8 mouse cellular contexts compared by ENCODE assay signal in genomic region chr19:46357344-46358280, GRCm38 (mm10). TPM values are rescaled to one million over a fixed set of nuclear protein-coding genes. Genes with fewer than 3 reads are reported as not detected.
DNase-seq lines count a peak whose midpoint lies in the region; ATAC-seq and TF ChIP-seq lines count a peak whose summit lies in the region.

No protein-coding gene starts in this region.

- H3K4me2 ChIP-seq in embryonic facial prominence, embryonic 15.5 days (replicated peaks): peak overlapping the region; percentile 83
- H3K4me2 ChIP-seq in hindbrain, postnatal 0 days (ENCODE audit: low read depth, low read length): peak overlapping the region; percentile 90
- peak overlapping the region; percentile 80 for H3K4me2 ChIP-seq in lung, embryonic 15.5 days
- H3K4me2 ChIP-seq in stomach, postnatal 0 days (replicated peaks; ENCODE audit: low read depth): peak overlapping the region; percentile 80

- peak overlapping the region; percentile 66 for H3K27ac ChIP-seq in gastrocnemius, adult 2 months
- peak overlapping the region; percentile 44 for H3K27ac ChIP-seq in embryonic facial prominence, embryonic 15.5 days (replicated peaks)
- no peak overlapping the region for H3K27ac ChIP-seq in hindbrain, postnatal 0 days
- peak overlapping the region; percentile 67 for H3K27ac ChIP-seq in lung, embryonic 15.5 days
- peak overlapping the region; percentile 79 for H3K27ac ChIP-seq in stomach, postnatal 0 days (replicated peaks)

- 19% methylated on average over 25 of the region's 25 CpGs for WGBS in embryonic facial prominence, embryonic 15.5 days
- 18% methylated on average over 25 of the region's 25 CpGs for WGBS in hindbrain, postnatal 0 days
- WGBS in lung, embryonic 15.5 days: 18% methylated on average over 25 of the region's 25 CpGs
- WGBS in stomach, postnatal 0 days: 15% methylated on average over 25 of the region's 25 CpGs

- TF ChIP-seq CTCF in gastrocnemius, adult 2 months (IDR thresholded peaks at IDR 0.05): no peak
- TF ChIP-seq CTCF in hindbrain, postnatal 0 days (IDR thresholded peaks at IDR 0.05; ENCODE audit: low read depth): no peak
- no peak for TF ChIP-seq CTCF in stomach, postnatal 0 days (IDR thresholded peaks at IDR 0.05; ENCODE audit: low read depth)

- intact Hi-C loops in gastrocnemius, adult 2 months (cut with DNase I): loop anchor here (2.0 kb wide), 1 partner anchor 19 kb away; the partner anchor contains the start of gene Cuedc2
- intact Hi-C loops in gastrocnemius, postnatal 14 days (cut with DNase I; ENCODE audit: low total_unique reads): no loop called here

- ATAC-seq in embryonic facial prominence, embryonic 15.5 days (ENCODE audit: insufficient number of reproducible peaks, low FRiP score, low TSS enrichment, low read depth): no peak
- no peak for ATAC-seq in hindbrain, postnatal 0 days
- ATAC-seq in lung, embryonic 15.5 days (ENCODE audit: borderline replicate concordance, extremely low read depth, low FRiP score, low TSS enrichment): no peak
- ATAC-seq in stomach, postnatal 0 days (ENCODE audit: low FRiP score, low TSS enrichment): peak; percentile 78

- DNase-seq in gastrocnemius, adult 2 months: no peak
- DNase-seq in gastrocnemius, postnatal 14 days: no peak
- DNase-seq in hindbrain, postnatal 0 days (ENCODE audit: low spot score): no peak
- DNase-seq in stomach, postnatal 0 days (ENCODE audit: low spot score): peak; percentile 67
- DNase-seq in retina, postnatal 1 day: no peak
- DNase-seq in cerebellum, adult 11-12 months: no peak

- H3K9me3 ChIP-seq in embryonic facial prominence, embryonic 15.5 days (replicated peaks): no peaks in the 10 kb centered on the region
- no peaks in the 10 kb centered on the region for H3K9me3 ChIP-seq in hindbrain, postnatal 0 days (ENCODE audit: low read length)
- no peaks in the 10 kb centered on the region for H3K9me3 ChIP-seq in lung, embryonic 15.5 days
- no peaks in the 10 kb centered on the region for H3K9me3 ChIP-seq in stomach, postnatal 0 days (ENCODE audit: control insufficient read depth, low read length)

- peaks cover 22% of the 10 kb centered on the region for H3K27me3 ChIP-seq in embryonic facial prominence, embryonic 15.5 days
- no peaks in the 10 kb centered on the region for H3K27me3 ChIP-seq in hindbrain, postnatal 0 days (ENCODE audit: insufficient read depth, low read length)
- H3K27me3 ChIP-seq in lung, embryonic 15.5 days: peaks cover 18% of the 10 kb centered on the region; the same call in 1 of the 2 replicates
- no peaks in the 10 kb centered on the region for H3K27me3 ChIP-seq in stomach, postnatal 0 days (ENCODE audit: control insufficient read depth, insufficient read depth, low read length)

- no peak overlapping the region for H3K9ac ChIP-seq in embryonic facial prominence, embryonic 15.5 days
- H3K9ac ChIP-seq in hindbrain, postnatal 0 days (replicated peaks; ENCODE audit: low read length): peak overlapping the region; percentile 70
- H3K9ac ChIP-seq in lung, embryonic 15.5 days: peak overlapping the region; percentile 42
- peak overlapping the region; percentile 61 for H3K9ac ChIP-seq in stomach, postnatal 0 days (ENCODE audit: low read length)

- H3K36me3 ChIP-seq in embryonic facial prominence, embryonic 15.5 days: no peaks in the 10 kb centered on the region
- H3K36me3 ChIP-seq in hindbrain, postnatal 0 days (ENCODE audit: insufficient read depth, low read length): no peaks in the 10 kb centered on the region
- no peaks in the 10 kb centered on the region for H3K36me3 ChIP-seq in lung, embryonic 15.5 days
- H3K36me3 ChIP-seq in stomach, postnatal 0 days (ENCODE audit: control insufficient read depth, insufficient read depth, low read length): no peaks in the 10 kb centered on the region

- no peak for TF ChIP-seq EP300 in stomach, postnatal 0 days (optimal IDR thresholded peaks at IDR 0.05)

- peak overlapping the region; percentile 77 for H3K4me3 ChIP-seq in gastrocnemius, adult 2 months
- peak overlapping the region; percentile 47 for H3K4me3 ChIP-seq in embryonic facial prominence, embryonic 15.5 days (replicated peaks)
- H3K4me3 ChIP-seq in hindbrain, postnatal 0 days (ENCODE audit: low read length): peak overlapping the region; percentile 65
- peak overlapping the region; percentile 51 for H3K4me3 ChIP-seq in lung, embryonic 15.5 days
- H3K4me3 ChIP-seq in stomach, postnatal 0 days (ENCODE audit: low read depth, low read length): peak overlapping the region; percentile 49

- H3K4me1 ChIP-seq in embryonic facial prominence, embryonic 15.5 days: peaks cover 15% of the 10 kb centered on the region
- no peaks in the 10 kb centered on the region for H3K4me1 ChIP-seq in hindbrain, postnatal 0 days (ENCODE audit: insufficient read depth, low read length)
- peaks cover 15% of the 10 kb centered on the region; the same call in 1 of the 2 replicates for H3K4me1 ChIP-seq in lung, embryonic 15.5 days
- H3K4me1 ChIP-seq in stomach, postnatal 0 days (replicated peaks; ENCODE audit: control insufficient read depth, insufficient read depth): no peaks in the 10 kb centered on the region

RNA-seq across cellular contexts. Expression of gene 2310034G01Rik, which starts 7.5 kb away (rescaled TPM):
- under 1 TPM; 0.17 to 0.18 TPM for total RNA-seq in gastrocnemius, adult 2 months (2021)
- total RNA-seq in gastrocnemius, postnatal 14 days (2021): under 1 TPM; 0.16 to 0.39 TPM
- polyA plus RNA-seq in embryonic facial prominence, embryonic 15.5 days (2015; fragmentation: Nextera tagmentation; extraction: Ambion mirVana): 3.5 and 5.3 TPM in 2 replicates
- 0.89 and 3.3 TPM in 2 replicates for total RNA-seq in hindbrain, postnatal 0 days (2014; rRNA removed)
- polyA plus RNA-seq in hindbrain, postnatal 0 days (2015; fragmentation: Nextera tagmentation; extraction: Ambion mirVana): 1.7 and 2.5 TPM in 2 replicates
- 2.0 and 2.4 TPM in 2 replicates for polyA plus RNA-seq in lung, embryonic 15.5 days (2015; fragmentation: Nextera tagmentation; extraction: Ambion mirVana)
- 1.6 and 1.7 TPM in 2 replicates for polyA plus RNA-seq in stomach, postnatal 0 days (2015; fragmentation: Nextera tagmentation; extraction: Ambion mirVana)

RNA-seq across cellular contexts. Expression of gene Mfsd13a, which starts 16.7 kb away (rescaled TPM):
- total RNA-seq in gastrocnemius, adult 2 months (2021): 1 to 10 TPM in 1 of 2 experiments, under 1 TPM in 1; 0.82 to 1.2 TPM
- 1 to 10 TPM; 1.1 TPM for total RNA-seq in gastrocnemius, postnatal 14 days (2021)
- polyA plus RNA-seq in embryonic facial prominence, embryonic 15.5 days (2015; fragmentation: Nextera tagmentation; extraction: Ambion mirVana): 4.3 and 4.4 TPM in 2 replicates
- 7.5 and 12.3 TPM in 2 replicates for total RNA-seq in hindbrain, postnatal 0 days (2014; rRNA removed)
- 9.9 and 10.5 TPM in 2 replicates for polyA plus RNA-seq in hindbrain, postnatal 0 days (2015; fragmentation: Nextera tagmentation; extraction: Ambion mirVana)
- 10.1 and 10.5 TPM in 2 replicates for polyA plus RNA-seq in lung, embryonic 15.5 days (2015; fragmentation: Nextera tagmentation; extraction: Ambion mirVana)
- 5.3 and 7.7 TPM in 2 replicates for polyA plus RNA-seq in stomach, postnatal 0 days (2015; fragmentation: Nextera tagmentation; extraction: Ambion mirVana)

RNA-seq across cellular contexts. Expression of gene Cuedc2, which starts 19.1 kb away (rescaled TPM):
- total RNA-seq in gastrocnemius, adult 2 months (2021): 10 to 100 TPM; 58.2 to 67.6 TPM
- total RNA-seq in gastrocnemius, postnatal 14 days (2021): 10 to 100 TPM; 68.7 to 79.0 TPM
- 167 and 168 TPM in 2 replicates for polyA plus RNA-seq in embryonic facial prominence, embryonic 15.5 days (2015; fragmentation: Nextera tagmentation; extraction: Ambion mirVana)
- 125 and 134 TPM in 2 replicates for total RNA-seq in hindbrain, postnatal 0 days (2014; rRNA removed)
- 312 and 326 TPM in 2 replicates for polyA plus RNA-seq in hindbrain, postnatal 0 days (2015; fragmentation: Nextera tagmentation; extraction: Ambion mirVana)
- polyA plus RNA-seq in lung, embryonic 15.5 days (2015; fragmentation: Nextera tagmentation; extraction: Ambion mirVana): 146 and 154 TPM in 2 replicates
- 75.3 and 77.5 TPM in 2 replicates for polyA plus RNA-seq in stomach, postnatal 0 days (2015; fragmentation: Nextera tagmentation; extraction: Ambion mirVana)

RNA-seq across cellular contexts. Expression of gene Fbxl15, which starts 29.6 kb away (rescaled TPM):
- 1 to 10 TPM; 2.9 to 3.8 TPM for total RNA-seq in gastrocnemius, adult 2 months (2021)
- 1 to 10 TPM; 2.4 to 2.8 TPM for total RNA-seq in gastrocnemius, postnatal 14 days (2021)
- 16.4 TPM in 2 replicates for polyA plus RNA-seq in embryonic facial prominence, embryonic 15.5 days (2015; fragmentation: Nextera tagmentation; extraction: Ambion mirVana)
- 69.1 and 71.4 TPM in 2 replicates for total RNA-seq in hindbrain, postnatal 0 days (2014; rRNA removed)
- polyA plus RNA-seq in hindbrain, postnatal 0 days (2015; fragmentation: Nextera tagmentation; extraction: Ambion mirVana): 53.3 and 54.2 TPM in 2 replicates
- 13.3 and 14.2 TPM in 2 replicates for polyA plus RNA-seq in lung, embryonic 15.5 days (2015; fragmentation: Nextera tagmentation; extraction: Ambion mirVana)
- polyA plus RNA-seq in stomach, postnatal 0 days (2015; fragmentation: Nextera tagmentation; extraction: Ambion mirVana): 13.2 and 14.8 TPM in 2 replicates

RNA-seq across cellular contexts. Expression of gene Psd, which starts 30.7 kb away (rescaled TPM):
- under 1 TPM; 0.14 to 0.36 TPM for total RNA-seq in gastrocnemius, adult 2 months (2021)
- total RNA-seq in gastrocnemius, postnatal 14 days (2021): 1 to 10 TPM; 1.4 to 1.9 TPM
- 9.8 and 11.0 TPM in 2 replicates for polyA plus RNA-seq in embryonic facial prominence, embryonic 15.5 days (2015; fragmentation: Nextera tagmentation; extraction: Ambion mirVana)
- 380 and 396 TPM in 2 replicates for total RNA-seq in hindbrain, postnatal 0 days (2014; rRNA removed)
- 115 and 123 TPM in 2 replicates for polyA plus RNA-seq in hindbrain, postnatal 0 days (2015; fragmentation: Nextera tagmentation; extraction: Ambion mirVana)
- polyA plus RNA-seq in lung, embryonic 15.5 days (2015; fragmentation: Nextera tagmentation; extraction: Ambion mirVana): 7.0 and 8.3 TPM in 2 replicates
- 44.9 and 59.2 TPM in 2 replicates for polyA plus RNA-seq in stomach, postnatal 0 days (2015; fragmentation: Nextera tagmentation; extraction: Ambion mirVana)
